Mouse (Mus musculus): Measurements from ENCODE around the gene Ehbp1l1.

Gene Ehbp1l1

DNA sequence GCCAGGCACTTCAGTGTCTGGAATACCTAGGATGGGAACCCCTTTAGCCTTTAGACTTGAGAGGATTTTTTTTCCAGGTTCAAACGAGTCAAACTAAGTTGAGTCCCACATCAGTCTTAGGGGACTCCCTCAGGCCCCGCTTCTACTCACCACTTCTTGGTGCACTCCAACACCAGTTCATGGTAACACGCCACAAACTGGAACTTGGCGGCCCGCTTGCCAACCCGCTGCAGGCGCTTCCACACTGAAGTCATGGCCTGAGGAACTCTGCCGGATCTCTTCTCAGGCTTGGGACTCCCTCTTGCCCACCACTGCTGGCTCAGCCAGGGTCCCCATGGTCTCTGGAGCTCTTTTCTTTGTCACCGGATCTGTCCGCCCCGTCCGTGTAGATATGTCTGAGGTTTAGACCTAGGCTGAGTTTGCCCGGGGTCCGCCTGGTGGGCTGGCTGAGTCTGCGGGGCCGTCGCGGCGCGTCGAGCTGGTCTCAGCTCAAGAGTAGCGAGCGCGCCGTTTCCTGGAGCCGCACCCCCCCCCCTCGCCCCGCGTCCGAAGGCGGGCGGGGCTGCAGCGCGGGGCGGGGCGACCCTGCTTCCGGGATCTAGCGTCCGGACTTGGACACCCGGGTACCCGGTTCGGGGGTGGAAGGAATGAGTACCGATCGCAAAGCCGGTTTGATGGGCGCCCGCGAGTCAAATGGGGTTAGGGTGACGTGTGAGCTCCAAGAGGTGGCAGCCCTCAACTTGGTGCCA lies at the start of gene Ehbp1l1:
Gene Ehbp1l1, minus strand, starts transcription at position 551 of the 749 bp plus-strand sequence.
- DNase-seq: peak; percentile 79

DNA sequence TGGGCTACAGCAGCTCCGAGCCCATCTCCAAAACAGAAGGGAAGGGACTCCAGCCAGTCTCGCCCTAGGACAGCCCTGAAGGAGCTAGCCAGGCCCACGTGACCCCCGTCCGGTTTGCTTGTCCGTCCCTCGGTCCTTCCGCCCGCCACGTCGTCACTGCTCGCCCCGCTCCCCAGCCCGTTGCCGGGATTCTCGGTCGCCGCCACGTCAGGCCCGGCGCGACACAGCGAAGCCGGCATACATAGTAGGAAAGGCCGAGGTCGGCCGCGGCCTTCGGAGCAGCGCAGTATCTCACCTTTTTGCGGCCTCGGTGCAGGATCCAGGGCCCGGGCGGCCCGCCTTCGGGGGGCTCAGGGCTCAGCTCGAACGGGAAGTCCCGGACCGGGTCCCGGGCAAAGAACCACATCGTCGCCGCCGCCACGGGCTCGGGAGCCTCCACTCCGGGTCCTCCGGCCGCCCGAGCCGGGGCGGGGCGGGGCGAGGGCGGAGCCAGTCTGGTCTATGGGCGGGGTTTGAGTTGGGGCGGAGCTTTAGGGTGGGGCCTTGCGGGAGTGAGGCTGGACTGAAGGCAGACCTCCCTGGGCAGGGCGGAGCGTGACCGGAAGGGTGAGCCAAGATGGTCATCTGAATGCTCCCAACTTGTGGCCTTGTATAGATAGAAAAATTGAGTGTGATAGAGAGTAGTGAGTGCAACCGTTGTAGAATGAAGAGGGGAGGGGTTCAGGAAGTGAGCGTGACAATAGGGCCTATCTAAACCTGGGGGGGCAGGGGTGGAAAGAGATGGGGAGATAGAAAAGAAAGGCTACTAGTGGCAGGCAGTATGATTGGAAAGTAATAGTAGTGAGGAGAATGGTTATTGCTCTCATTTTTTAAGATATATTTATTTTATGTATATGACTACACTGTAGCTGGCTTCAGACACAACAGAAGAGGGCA lies 45.1 kb upstream of the Ehbp1l1 start, which contains the start of gene Scyl1:
Gene Scyl1, minus strand, starts transcription at position 495 of the 936 bp plus-strand sequence.
- DNase-seq: peak; percentile 95

DNA sequence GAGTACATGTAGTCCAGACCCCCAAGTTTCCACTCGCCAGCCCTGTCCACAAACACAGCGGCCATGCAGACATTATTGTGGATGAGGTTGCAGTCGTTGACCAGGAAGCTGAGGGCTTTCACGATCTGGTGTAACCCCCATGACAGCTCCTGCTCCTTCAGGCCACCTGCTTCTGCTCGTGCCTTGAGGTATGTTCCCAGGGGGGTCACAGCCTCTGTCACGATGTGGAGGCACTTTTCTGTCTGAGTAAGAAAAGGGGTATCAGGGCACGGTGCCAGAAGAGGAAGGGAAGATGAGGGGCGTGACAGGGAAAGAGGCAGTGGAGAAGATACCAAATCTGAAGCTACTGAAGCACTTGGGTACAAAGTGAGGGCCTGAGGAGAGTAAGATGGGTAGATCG lies 44.2 kb upstream of the Ehbp1l1 start:
- DNase-seq: peak; percentile 5

DNA sequence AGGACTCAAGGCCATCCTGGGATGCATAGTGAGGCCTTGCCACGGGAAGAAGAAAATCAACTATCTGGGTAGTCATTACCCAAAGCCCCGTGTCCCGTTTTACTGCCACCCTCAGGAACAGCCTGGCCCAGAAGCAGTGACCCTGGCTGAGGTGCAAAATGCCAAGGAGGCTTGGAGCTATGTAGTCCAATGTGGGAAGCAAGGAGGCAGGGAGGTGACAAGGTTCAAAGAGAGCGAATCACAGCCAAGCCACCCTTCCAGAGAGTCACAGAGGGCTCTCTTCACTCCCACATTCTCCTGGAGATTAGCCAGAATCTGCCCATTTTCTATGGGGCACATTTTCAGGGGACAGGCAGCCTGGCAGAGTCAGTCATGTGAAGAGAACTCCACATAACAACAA lies 41.2 kb upstream of the Ehbp1l1 start:
- DNase-seq: no peak

DNA sequence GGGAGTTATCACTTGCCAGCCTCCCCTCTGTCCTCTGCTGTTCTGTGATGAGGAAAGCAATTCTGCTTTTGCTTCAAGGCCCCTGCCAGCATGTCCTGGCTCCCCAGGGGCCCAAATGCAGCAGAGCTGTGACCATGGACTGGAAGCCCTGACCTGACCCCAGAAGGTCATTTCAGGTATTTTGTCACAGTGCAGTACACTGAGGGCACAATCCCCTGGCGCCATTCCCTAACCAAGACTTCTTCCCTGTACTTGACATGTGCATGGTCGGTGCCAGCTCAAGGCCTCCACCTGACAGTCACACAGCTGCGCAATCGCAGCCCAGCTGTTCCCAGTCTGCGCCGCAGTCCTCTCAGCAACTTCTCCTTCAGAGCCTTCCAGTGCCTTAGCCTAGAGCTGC lies 37.0 kb upstream of the Ehbp1l1 start:
- DNase-seq: no peak

DNA sequence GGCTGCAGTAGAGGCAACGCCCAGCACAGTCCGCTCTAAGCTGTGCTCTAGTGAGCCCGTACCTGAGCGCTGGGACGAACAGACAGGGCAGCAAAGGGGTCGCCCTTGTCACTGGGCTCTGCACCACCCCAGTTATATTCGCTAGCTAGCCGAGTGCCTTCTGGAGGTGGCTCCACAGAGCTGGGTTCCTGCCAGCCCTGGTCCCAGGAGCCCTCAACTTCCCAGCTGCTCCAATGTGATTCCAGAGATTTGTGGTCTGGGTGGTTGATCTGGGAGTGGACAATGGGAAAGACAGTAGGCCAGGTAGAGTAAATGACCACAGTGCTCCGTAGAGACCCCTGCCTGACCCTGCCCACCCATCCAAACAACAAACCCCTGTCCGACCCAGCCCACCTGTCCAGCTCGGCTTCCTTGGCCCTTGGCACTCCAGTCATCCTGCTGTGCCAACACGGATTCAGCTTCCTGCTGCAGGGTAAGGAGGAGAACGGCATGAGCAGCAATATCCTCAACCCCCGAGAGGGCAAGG lies 32.8 kb upstream of the Ehbp1l1 start:
- no peak for DNase-seq

DNA sequence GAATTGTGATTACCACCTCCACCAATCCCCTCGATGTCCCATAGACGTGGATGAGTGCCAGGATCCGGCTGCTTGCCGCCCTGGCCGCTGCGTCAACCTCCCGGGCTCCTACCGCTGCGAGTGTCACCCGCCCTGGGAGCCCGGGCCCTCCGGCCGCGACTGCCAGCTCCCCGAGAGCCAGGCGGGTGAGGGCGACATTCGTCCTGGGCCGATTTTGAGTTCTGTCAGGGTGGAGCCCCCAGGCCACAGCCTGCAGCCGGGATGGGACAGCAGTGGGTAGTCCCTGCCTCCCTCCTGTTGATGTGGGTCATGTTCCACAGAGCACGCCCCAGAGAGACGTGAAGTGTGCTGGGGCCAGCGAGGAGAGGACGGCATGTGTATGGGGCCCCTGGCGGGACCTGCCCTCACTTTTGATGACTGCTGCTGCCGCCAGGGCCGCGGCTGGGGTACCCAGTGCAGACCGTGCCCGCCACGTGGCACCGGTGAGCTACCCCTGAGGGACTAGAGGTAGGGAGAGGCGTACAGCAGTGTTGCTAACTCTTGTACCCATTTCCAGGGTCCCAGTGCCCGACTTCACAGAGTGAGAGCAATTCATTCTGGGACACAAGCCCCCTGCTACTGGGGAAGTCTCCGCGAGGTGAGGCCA lies 31.0 kb upstream of the Ehbp1l1 start:
- no peak for DNase-seq

DNA sequence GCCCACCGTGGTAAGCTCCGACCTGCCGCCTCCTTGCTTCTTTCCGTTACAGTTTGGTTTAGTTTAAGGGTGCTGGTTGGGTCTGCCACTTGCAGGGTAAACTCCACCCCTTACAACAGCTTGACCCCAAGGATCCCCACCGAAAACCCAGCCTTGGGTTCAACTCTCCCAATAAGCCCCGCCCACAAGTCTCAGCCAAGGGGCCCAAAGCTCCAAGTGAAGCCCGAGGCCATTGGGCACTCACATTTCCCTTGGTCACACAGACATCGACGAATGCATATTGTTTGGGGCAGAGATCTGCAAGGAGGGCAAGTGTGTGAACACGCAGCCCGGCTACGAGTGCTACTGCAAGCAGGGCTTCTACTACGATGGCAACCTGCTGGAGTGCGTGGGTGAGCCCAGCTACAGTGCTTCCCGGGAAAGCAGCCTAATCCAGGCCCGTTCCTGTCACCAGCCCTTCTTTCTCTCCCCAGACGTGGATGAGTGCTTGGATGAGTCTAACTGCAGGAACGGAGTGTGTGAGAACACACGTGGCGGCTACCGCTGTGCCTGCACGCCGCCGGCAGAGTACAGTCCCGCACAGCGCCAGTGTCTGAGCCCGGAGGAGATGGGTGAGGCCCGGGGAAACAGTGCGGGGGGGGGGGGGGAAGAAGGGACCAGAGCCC lies 30.3 kb upstream of the Ehbp1l1 start:
- DNase-seq: no peak

DNA sequence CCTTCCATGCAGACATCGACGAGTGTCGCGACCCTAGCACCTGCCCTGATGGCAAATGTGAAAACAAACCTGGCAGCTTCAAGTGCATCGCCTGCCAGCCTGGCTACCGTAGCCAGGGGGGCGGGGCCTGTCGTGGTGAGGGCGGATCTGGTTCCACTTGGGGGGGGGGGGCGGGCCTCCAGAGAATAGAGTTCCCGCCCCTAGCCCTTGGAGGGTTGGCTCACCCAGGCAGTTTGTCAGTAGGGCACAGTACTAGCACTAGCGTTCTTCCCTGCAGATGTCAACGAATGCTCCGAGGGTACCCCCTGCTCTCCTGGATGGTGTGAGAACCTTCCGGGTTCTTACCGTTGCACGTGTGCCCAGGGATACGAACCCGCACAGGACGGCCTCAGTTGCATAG lies 25.6 kb upstream of the Ehbp1l1 start:
- DNase-seq: peak; percentile 37

DNA sequence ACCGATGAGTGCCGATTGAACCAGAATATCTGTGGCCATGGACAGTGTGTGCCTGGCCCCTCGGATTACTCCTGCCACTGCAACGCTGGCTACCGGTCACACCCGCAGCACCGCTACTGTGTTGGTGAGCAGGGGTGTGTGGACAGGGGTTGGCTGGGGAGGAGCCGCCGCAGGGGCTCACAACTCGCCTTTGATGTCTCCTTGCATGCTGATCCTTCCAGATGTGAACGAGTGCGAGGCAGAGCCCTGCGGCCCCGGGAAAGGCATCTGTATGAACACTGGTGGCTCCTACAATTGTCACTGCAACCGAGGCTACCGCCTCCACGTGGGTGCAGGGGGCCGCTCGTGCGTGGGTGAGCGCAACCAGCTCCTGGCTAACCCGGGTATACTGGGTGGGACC lies 24.8 kb upstream of the Ehbp1l1 start:
- no peak for DNase-seq

DNA sequence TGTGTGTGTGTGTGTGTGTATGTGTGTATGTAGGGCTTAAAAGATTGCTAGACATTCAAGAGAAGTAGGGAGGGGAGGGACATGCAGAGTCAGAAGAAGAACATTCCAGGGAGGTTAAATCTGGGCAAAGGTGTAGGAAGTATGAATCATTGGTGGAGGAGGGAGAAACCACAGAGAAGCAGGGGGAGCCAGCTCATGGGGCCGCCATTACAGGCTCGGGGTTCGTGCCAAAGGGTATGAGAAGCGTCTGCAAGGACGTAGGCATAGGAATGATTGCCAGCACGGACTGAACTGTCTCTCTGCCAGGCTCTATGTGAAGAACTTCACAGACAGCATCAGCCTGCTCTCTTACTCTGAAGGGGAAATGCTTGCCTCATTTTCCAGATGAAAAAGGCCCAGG lies 23.4 kb upstream of the Ehbp1l1 start:
- no peak for DNase-seq

DNA sequence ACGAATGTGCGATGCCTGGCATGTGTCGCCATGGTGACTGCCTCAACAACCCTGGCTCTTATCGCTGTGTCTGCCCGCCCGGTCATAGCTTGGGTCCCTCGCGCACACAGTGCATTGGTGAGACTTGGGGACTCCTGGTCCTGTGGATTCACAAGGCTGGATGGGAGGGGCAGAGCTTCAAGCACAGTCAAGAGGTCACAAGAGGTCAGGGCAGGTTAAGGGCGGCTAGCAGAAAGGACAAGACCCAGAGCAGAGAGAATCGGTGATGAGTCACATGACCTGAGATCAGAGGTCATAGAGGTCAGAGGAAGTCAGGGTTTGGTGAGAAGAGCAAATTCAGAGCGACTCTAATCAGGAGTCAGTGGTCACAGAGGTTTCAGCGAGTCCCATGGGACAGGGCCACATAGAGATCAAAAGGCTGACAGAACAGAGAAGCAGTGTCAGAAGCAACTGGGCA lies 20.8 kb upstream of the Ehbp1l1 start:
- no peak for DNase-seq

DNA sequence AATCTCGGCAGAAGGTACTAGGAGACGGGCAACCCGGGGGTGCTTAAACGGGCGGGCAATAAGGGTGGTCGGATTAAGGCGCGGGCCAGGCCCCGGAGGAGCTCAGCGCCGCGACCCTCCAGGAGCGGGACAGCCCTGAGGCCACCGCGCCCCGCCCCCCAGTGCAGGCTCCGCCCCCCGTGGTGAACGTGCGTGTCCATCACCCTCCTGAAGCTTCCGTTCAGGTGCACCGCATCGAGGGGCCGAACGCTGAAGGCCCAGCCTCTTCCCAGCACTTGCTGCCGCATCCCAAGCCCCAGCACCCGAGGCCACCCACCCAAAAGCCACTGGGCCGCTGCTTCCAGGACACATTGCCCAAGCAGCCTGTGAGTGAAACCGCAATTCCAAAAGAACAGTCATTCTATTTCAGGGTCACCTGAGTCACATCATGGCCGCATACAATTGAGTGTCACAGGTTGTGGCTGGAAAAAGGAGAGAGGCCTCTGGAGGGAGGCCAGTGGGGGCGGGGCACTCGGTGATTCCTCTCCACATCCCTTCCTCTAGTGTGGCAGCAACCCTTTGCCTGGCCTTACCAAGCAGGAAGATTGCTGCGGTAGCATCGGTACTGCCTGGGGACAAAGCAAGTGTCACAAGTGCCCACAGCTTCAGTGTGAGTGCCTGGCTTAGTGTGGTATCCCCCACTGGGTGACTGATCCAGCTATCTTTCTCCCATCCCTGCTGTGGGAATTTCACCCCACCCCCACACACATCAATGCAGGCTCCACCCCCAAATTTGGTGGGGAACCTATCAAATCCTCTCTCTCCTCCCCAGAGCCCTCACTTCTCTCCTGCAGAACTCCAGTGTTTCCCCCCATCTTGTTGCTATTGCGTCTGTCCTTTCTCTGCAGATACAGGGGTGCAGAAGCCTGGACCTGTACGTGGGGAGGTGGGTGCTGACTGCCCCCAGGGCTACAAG lies 19.9 kb upstream of the Ehbp1l1 start:
- DNase-seq: no peak

DNA sequence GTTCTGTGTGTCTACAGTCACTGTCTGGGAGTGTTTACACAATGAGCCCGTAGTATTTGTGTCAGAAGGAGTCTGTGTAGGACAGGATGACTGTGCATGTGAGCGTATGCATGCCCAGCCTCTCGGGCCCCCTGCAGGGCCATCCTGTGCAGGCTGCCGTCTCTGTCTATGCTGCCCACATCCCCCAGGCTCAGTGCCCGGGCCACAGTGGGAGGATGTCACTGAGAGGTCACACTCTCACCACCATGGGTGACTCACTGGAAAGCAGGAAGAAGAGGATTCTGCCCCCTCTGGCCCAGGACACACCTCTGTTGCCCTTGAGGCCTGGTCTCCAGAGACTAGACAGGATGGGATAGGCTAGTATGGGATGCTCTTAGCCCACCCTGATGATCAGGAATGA lies 17.5 kb upstream of the Ehbp1l1 start:
- no peak for DNase-seq

DNA sequence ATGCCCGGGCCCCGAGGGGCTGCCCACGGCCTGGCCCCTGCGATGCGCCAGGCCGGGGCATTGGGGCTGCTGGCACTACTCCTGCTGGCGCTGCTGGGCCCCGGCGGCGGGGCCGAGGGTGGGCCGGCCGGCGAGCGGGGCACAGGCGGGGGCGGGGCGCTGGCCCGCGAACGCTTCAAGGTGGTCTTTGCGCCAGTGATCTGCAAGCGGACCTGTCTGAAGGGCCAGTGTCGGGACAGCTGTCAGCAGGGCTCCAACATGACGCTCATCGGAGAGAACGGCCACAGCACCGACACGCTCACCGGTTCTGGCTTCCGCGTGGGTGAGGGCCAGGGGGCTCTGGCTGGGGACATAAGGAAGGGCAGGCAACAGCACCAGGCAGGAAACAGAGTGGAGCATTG lies 16.1 kb upstream of the Ehbp1l1 start:
- no peak for DNase-seq

DNA sequence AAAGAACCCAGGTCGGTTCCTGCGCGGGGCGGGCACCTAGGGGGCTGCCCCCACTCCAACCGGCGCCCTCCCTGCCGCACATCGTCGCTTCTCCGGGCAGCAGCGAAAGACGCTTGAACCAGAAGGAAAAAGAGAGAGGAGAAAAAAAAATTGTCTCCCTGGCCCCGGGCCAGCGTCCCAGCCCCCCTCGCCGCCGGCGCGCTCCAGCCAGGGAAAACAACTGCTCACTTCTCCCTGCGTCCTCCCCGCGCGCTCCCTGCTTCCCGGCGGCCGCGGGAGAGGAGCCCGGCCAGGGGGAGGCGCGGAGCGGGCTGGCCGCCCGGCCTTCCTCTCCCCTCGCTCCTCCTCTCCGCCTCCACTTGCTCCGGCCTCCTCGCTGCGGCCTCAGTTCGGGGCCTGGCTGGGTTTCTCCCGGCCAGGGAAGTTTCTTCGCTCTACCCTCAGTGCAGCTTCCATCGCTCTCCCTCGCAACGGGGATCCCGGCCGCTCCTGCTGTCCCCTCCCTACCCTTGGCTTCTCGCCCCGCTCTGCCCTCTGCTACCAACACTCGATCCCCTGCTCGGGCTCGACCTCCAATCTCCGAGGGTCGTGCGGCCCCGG lies 15.6 kb upstream of the Ehbp1l1 start:
- DNase-seq: no peak

DNA sequence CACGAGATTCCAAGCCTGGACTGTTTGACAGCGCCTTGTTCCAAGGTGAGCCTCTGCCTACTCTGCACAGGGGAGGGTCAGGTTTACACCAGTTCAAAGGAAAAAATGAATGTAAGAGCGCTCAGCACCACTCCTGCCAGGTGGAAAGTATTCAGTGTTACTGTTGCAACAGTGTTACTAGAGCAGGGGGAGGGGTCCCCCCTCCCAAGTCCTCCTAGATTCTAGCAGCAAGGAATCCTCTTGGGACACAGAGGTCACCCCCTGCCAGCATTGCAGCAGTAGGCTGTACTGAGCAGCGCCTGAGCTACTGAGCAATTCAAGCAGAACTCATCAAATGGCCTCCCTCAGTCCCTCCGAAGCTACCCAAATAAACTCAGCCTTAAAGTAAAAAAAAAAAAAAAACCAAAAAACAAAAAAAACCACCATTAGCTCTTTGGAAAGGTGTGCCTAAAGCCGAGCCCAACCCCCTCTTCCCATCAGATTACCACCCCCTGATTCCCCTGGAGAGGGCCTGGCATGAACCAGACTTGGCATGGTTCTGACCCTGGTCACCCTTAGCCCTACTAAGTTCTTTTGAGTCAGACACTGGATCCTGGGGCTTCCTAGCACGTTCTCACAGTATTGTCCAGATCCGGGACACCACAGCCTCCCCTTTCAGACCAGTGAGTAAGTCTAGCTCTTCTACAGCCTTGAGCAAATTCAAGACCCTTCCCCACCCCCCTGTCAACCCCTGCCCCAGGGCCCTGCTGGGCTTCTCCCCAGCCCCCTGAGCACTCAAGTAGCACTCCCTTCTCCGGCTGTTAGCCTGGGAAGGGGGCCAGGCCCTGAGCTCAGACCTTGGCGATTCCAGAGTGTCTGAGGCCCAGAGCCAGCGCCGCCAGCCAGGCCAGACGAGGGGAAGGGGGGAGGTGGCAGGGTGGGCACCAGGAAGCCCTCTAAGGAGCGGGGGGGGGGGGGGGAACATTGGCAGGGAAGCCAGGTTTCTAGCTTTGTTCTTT lies 14.5 kb upstream of the Ehbp1l1 start, which contains the start of gene Ltbp3:
Gene Ltbp3, plus strand, starts transcription at position 585 of the 998 bp plus-strand sequence.
- DNase-seq: no peak

DNA sequence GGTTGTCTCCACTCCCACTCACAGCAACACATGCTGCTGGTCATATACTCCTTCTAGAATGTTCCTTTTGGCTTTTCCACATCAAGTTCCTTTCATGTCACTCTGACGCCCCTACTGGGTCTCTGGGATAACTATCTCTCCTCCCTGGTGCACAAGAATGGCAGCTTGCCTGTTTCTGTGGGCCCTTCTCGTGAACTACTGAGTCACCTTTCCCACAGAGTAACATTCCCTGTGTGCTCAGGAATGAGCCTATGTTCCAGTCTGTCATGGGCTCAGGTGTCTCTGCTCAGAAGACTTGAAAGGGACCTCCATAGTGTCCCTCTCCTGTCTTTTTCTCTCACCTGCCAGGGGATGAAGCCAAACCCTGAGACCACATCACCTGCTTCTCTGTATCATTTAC lies 13.3 kb upstream of the Ehbp1l1 start:
- DNase-seq: no peak

DNA sequence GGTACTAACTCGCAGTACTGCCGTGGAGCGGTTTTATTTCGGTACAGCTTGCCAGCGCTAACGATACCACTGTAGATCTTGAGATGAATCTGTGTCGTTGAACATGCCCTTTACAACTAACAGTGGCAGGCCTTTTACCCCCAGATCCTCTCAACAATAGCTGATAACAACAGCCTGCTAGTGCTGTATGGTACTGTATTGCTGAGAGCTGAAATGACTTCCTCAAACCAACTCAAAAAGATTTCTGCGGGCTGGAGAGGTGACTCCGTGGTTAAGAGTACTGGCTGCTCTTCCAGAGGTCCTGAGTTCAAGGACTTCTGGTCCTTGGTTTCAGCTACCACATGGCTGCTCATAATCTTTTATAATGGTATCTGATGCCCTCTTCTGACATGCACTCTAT lies 8.2 kb upstream of the Ehbp1l1 start:
- no peak for DNase-seq

Measured in thymus, postnatal 25 days (tissue).